24 mouse cellular contexts compared by ENCODE assay signal in genomic region chr8:11990024-11990423, GRCm38 (mm10).
"Had no signal": no experiment of that assay in that cellular context is flagged by ENCODE, and none has a peak within 500 bp of the region (broad histone marks: within the 10 kb centered on the region; RNA-seq: fewer than 3 reads in every experiment).

No protein-coding gene starts in this region.

- ATAC-seq: intestine, postnatal 0 days; lung, postnatal 0 days; midbrain, embryonic 13.5 days; midbrain, embryonic 16.5 days had no signal

- H3K4me1 ChIP-seq: limb, embryonic 10.5 days; limb, embryonic 13.5 days; midbrain, embryonic 10.5 days; midbrain, embryonic 13.5 days; neural tube, embryonic 13.5 days; stomach, embryonic 15.5 days had no signal

- H3K4me3 ChIP-seq: layer of hippocampus, adult 2 months; left cerebral cortex, adult 2 months; limb, embryonic 10.5 days; limb, embryonic 13.5 days; megakaryocyte, embryonic 14.5 days; midbrain, embryonic 10.5 days; midbrain, embryonic 13.5 days; myocyte; neural tube, embryonic 13.5 days; stomach, embryonic 15.5 days had no signal

- H3K36me3 ChIP-seq: limb, embryonic 10.5 days; limb, embryonic 13.5 days; midbrain, embryonic 10.5 days; midbrain, embryonic 13.5 days; neural tube, embryonic 13.5 days; stomach, embryonic 15.5 days had no signal

- H3K9me3 ChIP-seq: limb, embryonic 10.5 days; limb, embryonic 13.5 days; megakaryocyte, embryonic 14.5 days; midbrain, embryonic 10.5 days; midbrain, embryonic 13.5 days; neural tube, embryonic 13.5 days; stomach, embryonic 15.5 days had no signal

- H3K27ac ChIP-seq: kidney, postnatal 0 days; layer of hippocampus, adult 2 months; left cerebral cortex, adult 2 months; limb, embryonic 10.5 days; limb, embryonic 13.5 days; liver, embryonic 14.5 days; macrophage; midbrain, embryonic 10.5 days; midbrain, embryonic 13.5 days; neural tube, embryonic 13.5 days; stomach, embryonic 15.5 days had no signal

- H3K4me2 ChIP-seq: limb, embryonic 13.5 days; lung, embryonic 14.5 days; midbrain, embryonic 13.5 days; neural tube, embryonic 13.5 days; stomach, embryonic 15.5 days had no signal

- DNase-seq: kidney, adult 2 months; kidney, postnatal 25 days; layer of hippocampus, adult 9-11 months; lung, embryonic 14.5 days; retina, postnatal 1 day; right cerebral cortex, postnatal 25 days; spleen, adult 18-20 months; thymus, postnatal 25 days had no signal

- H3K9ac ChIP-seq: limb, embryonic 13.5 days; liver, embryonic 14.5 days; lung, embryonic 14.5 days; midbrain, embryonic 13.5 days; neural tube, embryonic 13.5 days; stomach, embryonic 15.5 days had no signal
